In genomic region chr11:63990311-63990710, GRCm38 (mm10) we compare ENCODE assay signal across 21 mouse cellular contexts.
A peak's percentile ranks its signal among the peaks of the same experiment; 100 is the strongest.
DNase-seq lines count a peak whose midpoint lies in the region; ATAC-seq and TF ChIP-seq lines count a peak whose summit lies in the region.
"Had no signal": no experiment of that assay in that cellular context is flagged by ENCODE, and none has a peak within 500 bp of the region (broad histone marks: within the 10 kb centered on the region; RNA-seq: fewer than 3 reads in every experiment).

No protein-coding gene starts in this region.

- peak overlapping the region; percentile 85 for H3K27ac ChIP-seq in thymus, adult 2 months (ENCODE audit: control insufficient read depth, insufficient read depth, low read length)
- H3K27ac ChIP-seq in limb, embryonic 10.5 days: peak overlapping the region; percentile 1; the same call in 1 of the 2 replicates
- H3K27ac ChIP-seq in lung, postnatal 0 days (ENCODE audit: low read length): no peak overlapping the region
- H3K27ac ChIP-seq: embryonic facial prominence, embryonic 10.5 days; embryonic facial prominence, embryonic 12.5 days; forebrain, embryonic 13.5 days; forebrain, embryonic 15.5 days had no signal

- TF ChIP-seq POLR2A in thymus, adult 2 months (IDR thresholded peaks at IDR 0.05; ENCODE audit: control insufficient read depth, extremely low read depth, insufficient read depth, low read length, poor library complexity): no peak

- H3K4me3 ChIP-seq in thymus, adult 2 months (ENCODE audit: control insufficient read depth, insufficient read depth, low read length): peak overlapping the region; percentile 13; the same call in 1 of the 2 replicates
- no peak overlapping the region for H3K4me3 ChIP-seq in limb, embryonic 10.5 days
- H3K4me3 ChIP-seq in lung, postnatal 0 days (ENCODE audit: low read depth, low read length): no peak overlapping the region
- H3K4me3 ChIP-seq: embryonic facial prominence, embryonic 10.5 days; embryonic facial prominence, embryonic 12.5 days; forebrain, embryonic 13.5 days; forebrain, embryonic 15.5 days had no signal

- H3K9ac ChIP-seq in lung, postnatal 0 days (replicated peaks; ENCODE audit: low read depth): no peak overlapping the region
- H3K9ac ChIP-seq: embryonic facial prominence, embryonic 12.5 days; forebrain, embryonic 13.5 days; forebrain, embryonic 15.5 days had no signal

- H3K36me3 ChIP-seq in thymus, adult 2 months (ENCODE audit: control insufficient read depth, insufficient read depth, low read length): no peaks in the 10 kb centered on the region
- H3K36me3 ChIP-seq in limb, embryonic 10.5 days: peaks cover 3% of the 10 kb centered on the region; the same call in 1 of the 2 replicates
- no peaks in the 10 kb centered on the region for H3K36me3 ChIP-seq in lung, postnatal 0 days (ENCODE audit: insufficient read depth, low read length)
- H3K36me3 ChIP-seq: embryonic facial prominence, embryonic 12.5 days; forebrain, embryonic 15.5 days had no signal

- no peak for TF ChIP-seq EP300 in lung, postnatal 0 days (IDR thresholded peaks at IDR 0.05)

- no peak for TF ChIP-seq CTCF in thymus, adult 2 months (IDR thresholded peaks at IDR 0.05; ENCODE audit: borderline replicate concordance, control insufficient read depth, extremely low read depth, insufficient read depth, low read length, poor library complexity)
- TF ChIP-seq CTCF in lung, postnatal 0 days (IDR thresholded peaks at IDR 0.05): no peak

- no peaks in the 10 kb centered on the region for H3K9me3 ChIP-seq in limb, embryonic 10.5 days (replicated peaks)
- no peaks in the 10 kb centered on the region for H3K9me3 ChIP-seq in lung, postnatal 0 days (ENCODE audit: low read length)
- H3K9me3 ChIP-seq: embryonic facial prominence, embryonic 10.5 days; embryonic facial prominence, embryonic 12.5 days; forebrain, embryonic 13.5 days; forebrain, embryonic 15.5 days; G1E had no signal

- peak; percentile 57 for DNase-seq in retina, postnatal 1 day
- no peak for DNase-seq in retina, embryonic 14.5 days (ENCODE audit: low spot score)
- DNase-seq in thymus, adult 2 months: no peak
- no peak for DNase-seq in thymus, adult 18-20 months
- DNase-seq in CD4-positive helper T cell, adult 2 months (ENCODE audit: low read depth, low spot score): peak; percentile 19
- no peak for DNase-seq in limb, embryonic 10.5 days (ENCODE audit: low spot score)
- no peak for DNase-seq in layer of hippocampus, adult 9-10 months (ENCODE audit: low spot score)
- DNase-seq in lung, postnatal 0 days (ENCODE audit: low spot score): no peak
- DNase-seq: adrenal gland, adult 8-10 months; adrenal gland, postnatal 14 days; adrenal gland, postnatal 36 days; cerebellum, adult 11-12 months; cerebellum, postnatal 10 days; cerebellum, postnatal 25 days had no signal

- peaks cover 50% of the 10 kb centered on the region for H3K4me1 ChIP-seq in thymus, adult 2 months (replicated peaks; ENCODE audit: control insufficient read depth, insufficient read depth, low read length)
- H3K4me1 ChIP-seq in limb, embryonic 10.5 days: peaks cover 22% of the 10 kb centered on the region
- peaks cover 6% of the 10 kb centered on the region; the same call in 1 of the 2 replicates for H3K4me1 ChIP-seq in lung, postnatal 0 days (ENCODE audit: insufficient read depth, low read depth, low read length)

- WGBS in thymus, adult 2 months: 96% methylated on average over 8 of the region's 8 CpGs
- WGBS in limb, embryonic 10.5 days: 92% methylated on average over 8 of the region's 8 CpGs
- WGBS in lung, postnatal 0 days: 88% methylated on average over 8 of the region's 8 CpGs

- ATAC-seq in lung, postnatal 0 days: no peak
- ATAC-seq: forebrain, embryonic 13.5 days; forebrain, embryonic 15.5 days; Patski had no signal

- no peaks in the 10 kb centered on the region for H3K27me3 ChIP-seq in thymus, adult 2 months (ENCODE audit: control insufficient read depth, insufficient read depth, low read length)
- no peaks in the 10 kb centered on the region for H3K27me3 ChIP-seq in limb, embryonic 10.5 days (ENCODE audit: low read depth, poor library complexity, severe bottlenecking)
- no peaks in the 10 kb centered on the region for H3K27me3 ChIP-seq in lung, postnatal 0 days (replicated peaks; ENCODE audit: insufficient read depth, low read length)
- H3K27me3 ChIP-seq: CH12.LX; embryonic facial prominence, embryonic 12.5 days; forebrain, embryonic 13.5 days; forebrain, embryonic 15.5 days; Patski had no signal

- H3K4me2 ChIP-seq in lung, postnatal 0 days (replicated peaks; ENCODE audit: low read depth, low read length): no peak overlapping the region
- H3K4me2 ChIP-seq: embryonic facial prominence, embryonic 12.5 days; forebrain, embryonic 13.5 days; forebrain, embryonic 15.5 days had no signal

Comparison
In these comparisons a context has a peak if more than half of its experiments do, and no peak if none do; other contexts are left out.
1. DNase-seq: peak in retina, postnatal 1 day (single experiment) and CD4-positive helper T cell, adult 2 months (single experiment); none in retina, embryonic 14.5 days (single experiment), thymus, adult 2 months (single experiment), thymus, adult 18-20 months (0 of 2), limb, embryonic 10.5 days (single experiment), layer of hippocampus, adult 9-10 months (single experiment) and lung, postnatal 0 days (single experiment).